Mouse (Mus musculus): ENCODE data around the gene Sfpq.

Gene Sfpq

DNA sequence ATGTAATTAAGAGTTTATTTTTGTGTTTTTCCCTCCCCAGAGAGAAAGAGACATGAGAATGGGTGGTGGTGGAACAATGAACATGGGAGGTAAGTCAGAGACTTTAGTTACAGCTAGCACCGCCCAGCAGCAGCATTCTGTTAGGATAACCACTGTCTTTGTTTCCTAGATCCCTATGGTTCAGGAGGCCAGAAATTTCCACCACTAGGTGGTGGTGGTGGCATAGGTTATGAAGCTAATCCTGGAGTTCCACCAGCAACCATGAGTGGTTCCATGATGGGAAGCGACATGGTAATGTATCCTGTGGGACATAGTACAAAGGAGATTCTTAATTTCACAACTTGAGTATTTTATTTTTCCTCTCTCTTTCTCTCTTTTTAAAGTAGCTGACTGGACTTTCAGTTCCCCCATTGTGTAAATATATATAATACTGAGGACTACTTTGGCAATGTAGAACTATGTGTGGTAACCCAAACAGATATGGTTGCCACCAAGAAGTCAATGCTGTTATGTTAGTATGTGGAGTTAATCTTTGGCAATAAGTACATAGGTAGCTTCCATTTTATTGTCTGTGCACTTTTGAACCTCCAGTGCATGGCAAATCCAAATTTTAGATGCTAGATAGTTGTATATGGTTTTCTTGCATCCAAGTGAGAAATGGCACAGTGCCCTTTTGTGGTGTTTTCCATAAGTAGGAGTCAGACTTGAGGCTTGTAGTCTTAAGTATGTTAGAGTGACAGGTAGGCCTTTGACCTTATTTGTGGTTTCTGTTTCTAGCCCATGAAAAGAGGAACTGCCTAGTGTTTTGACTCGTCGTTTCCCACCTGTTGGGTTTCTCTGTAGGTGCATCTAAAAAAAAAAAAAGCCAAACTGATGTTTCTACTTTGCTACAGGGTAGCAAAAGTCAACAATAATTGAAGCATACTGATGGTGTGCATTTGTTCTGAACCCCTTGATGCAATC lies 6.4 kb downstream of the Sfpq start:
- no peak for DNase-seq

DNA sequence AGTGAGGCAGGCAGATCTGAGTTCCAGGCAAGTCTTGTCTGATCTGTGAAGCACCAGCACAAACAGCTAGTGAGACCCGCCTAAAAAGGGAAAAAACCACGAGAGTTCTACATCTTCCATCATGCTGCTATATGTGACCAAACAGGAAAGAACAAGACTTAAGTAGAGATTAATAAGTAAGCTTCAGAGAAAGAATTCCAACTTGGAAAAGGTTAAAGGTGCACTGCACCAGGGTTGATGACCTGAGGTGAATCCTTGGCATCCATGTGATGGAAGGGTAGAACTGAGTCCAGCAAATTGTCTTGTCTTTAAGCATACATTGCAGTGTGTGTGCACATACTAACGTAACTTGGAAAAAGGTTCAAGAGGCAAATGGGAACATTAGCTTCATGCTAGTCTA lies 16.0 kb downstream of the Sfpq start:
- no peak for DNase-seq

DNA sequence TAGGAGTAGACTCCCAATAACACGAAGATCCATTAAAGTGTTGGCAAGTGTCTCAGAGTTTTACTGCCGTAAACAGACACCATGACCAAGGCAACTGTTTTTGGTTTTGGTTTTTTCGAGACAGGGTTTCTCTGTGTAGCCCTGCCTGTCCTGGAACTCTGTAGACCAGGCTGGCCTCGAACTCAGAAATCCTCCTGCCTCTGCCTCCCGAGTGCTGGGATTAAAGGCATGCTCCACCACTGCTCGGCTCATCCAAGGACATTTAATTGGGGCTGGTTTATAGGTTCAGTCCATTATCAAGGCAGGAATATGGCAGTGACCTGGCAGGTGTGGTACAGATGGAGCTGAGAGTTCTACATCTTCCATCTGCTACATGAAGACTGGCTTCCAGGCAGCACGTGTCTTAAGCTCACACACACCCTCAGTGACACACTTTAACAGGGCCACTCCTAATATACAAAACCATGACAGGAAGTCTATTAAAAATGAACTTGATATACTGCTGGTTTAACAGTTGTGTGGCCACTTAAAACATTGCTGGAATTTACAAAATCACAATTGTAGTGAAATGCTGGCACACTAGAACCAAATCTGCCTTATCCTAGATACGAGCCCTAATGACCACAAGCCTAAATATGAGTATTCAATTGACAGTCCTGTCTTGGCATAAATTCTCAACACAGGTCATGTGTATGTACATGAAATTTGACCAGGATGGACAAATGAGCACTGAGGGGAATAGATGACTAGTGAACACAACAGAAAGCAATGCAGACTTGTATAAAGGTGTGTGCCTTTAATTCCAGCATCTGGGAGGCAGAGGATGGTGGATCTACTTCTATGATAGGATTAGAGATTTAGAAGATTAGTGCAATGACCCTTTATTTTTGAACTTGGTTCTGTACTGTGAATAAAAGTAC lies 17.0 kb downstream of the Sfpq start:
- no peak for DNase-seq

DNA sequence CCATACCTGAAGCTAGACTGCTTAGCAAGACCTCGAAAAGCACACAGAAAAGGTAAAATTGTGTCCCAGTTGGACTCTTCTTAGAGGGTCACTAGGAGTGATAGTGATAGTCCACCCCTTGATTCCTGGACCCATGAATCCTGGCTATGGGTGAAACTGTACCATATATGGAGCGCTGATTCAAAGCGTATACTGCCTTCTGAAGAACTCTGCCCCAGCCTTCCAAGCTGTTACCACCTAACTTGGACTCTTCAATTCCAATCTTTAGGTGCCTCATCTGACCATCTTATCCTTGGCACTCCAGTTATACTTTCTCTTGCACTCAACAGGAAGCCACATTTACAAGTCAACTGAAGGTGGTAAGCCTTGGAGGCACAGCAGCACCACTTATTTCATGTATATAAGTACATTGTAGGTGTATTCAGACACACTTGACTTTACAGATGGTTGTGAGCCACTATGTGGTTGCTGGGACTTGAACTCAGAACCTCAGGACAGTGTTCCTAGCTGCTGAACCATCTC lies 17.8 kb downstream of the Sfpq start:
- DNase-seq, result no peak

DNA sequence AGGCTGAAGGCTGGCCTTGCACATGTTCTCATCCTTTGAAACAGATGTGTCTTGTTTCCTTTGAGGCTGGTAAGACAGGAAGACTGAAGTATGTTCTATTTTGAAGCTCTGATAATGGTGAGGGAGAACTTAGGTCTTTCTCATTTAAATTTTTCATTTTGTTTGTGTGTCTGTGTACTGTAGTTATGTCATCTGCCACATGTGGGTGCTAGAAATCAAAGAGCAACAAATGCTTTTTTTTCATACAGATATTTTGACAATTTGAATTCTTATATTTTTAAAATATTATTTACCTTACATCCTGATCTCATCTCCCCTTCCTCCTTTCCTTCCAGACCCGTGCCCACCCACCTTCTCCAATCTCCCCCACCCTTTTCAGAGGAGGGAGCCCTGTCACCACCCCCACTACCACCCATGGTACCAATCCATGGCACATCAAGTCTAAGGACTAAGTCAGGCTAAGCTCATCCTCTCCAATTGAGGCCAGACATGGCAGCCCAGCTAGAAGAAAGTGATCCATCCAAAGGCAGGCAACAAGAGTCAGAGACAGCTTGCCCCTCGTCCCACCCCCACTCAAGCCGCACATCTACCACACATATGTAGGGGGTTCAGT lies 18.9 kb downstream of the Sfpq start:
- no peak for DNase-seq

DNA sequence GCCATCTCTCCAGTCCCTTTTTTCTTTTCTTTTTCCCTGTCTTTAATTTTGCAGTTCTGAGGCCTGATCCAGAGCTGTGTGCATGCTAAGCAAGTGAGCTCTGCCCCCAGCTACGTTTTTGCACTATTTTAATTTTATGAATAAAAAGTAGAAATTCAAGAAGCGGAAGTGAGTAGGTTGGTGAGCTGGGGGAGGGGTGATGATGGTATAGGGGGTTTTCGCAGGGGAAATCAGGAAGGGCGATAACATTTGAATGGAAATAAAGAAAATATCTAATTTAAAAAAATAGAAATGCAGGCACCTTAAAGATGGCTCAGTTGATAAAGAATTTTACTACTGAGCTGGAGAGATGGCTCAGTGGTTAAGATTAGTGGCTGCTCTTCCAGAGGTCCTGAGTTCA lies 22.4 kb downstream of the Sfpq start:
- DNase-seq, result no peak

DNA sequence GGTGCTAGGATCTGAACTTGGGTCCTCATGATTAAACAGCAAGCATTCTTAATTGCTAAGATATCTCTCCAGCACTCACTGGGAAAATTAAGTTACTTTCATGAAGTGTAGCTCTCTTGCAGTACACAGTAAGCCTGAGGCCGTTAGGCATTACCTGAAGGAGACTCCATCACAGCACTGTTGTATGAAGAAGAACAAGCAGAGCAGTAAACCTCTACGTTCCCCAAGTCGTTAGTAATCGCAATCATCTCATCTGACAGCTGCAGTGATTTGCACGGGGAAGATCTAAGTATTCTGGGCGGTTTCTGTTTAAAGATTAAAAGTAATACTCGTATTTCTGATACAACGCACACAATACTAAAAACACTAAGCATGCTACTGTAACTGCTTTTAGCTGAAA lies 30.0 kb downstream of the Sfpq start:
- no peak for DNase-seq

DNA sequence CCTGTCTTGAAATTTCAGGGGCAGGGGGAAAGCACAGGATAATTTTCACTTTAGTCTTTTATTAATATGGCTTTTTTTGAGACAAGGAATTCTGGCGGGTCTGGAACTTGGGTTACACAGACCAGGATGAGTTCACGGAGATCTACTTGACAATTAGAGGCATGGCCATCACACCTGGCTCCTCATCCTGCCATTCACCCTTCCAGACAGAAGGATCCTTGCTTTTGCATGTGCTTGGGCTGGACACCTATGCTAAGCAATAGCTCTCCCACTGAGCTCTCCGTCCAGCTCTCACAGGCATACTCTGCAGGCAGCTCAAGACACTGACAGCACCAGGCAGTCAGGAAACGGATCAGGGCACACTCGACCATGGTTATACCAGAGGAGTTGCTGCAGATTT lies 31.9 kb downstream of the Sfpq start:
- no peak for DNase-seq

DNA sequence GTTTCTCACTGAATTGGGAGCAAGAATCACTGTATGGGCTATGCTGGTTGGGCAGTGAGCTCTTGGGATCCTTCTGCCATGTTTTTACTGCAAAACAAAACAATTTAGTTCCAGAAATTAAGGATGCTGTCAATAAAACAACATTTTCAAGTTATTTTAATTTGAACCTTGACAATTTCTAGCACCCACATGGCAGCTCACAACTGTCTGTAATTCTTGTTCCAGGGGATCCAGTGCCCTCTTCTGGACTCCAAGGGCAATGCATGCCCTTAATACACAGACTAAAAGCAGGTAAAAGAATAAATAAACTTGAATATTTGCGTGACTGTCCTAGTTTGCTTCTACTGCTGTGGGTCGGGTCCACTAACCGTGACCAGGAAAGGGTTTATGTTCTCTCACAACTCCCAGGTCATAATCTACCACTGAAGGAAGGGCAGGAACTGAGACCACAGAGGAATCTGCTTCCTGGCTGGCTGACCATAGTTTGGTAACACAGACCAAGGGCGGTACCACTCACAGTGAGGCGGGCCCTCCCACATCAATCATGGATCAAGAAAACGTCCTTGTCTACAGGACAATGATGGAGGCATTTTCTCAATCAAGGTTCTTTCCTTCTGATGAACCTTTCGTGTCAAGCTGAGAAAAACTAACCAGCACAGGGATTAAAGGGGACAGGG lies 33.5 kb downstream of the Sfpq start:
- no peak for DNase-seq

DNA sequence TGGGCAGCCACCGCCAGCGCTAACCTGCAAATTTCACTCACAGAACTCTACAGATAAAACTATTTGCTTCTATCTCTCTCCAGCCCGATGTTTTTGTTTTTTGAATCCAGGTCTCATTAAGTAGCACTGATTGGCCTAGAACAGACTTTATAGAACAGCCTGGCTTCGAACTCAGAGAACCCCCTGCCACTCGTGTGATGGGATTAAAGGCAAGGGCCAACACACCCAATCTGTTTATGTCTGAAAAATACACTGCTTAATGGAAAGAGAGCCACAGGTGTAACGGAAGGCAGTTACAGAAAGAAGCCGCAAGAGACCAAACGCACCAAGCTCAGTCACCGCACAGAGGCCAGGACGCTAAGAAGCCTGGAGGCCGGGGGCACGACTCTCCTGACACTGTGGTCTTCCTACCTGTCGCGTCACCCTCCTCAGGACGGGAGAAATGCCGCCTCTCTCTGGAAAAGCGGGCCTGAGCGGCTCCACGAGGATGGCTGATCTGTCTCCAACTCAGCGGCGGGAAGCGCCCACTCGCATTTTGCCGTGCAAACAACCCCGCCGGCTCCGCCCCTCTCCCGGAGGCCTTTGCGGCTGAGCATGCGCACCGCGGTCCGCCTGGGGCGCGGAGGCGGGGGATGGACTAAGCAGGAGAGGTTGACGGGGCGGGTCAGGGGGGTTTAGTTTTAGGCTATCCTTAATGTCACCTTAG lies 39.6 kb downstream of the Sfpq start, which contains the start of gene Zmym1:
Zmym1 (minus strand) TSS at position 568 of the 706 bp plus-strand sequence.
- DNase-seq, result peak; percentile 85

DNA sequence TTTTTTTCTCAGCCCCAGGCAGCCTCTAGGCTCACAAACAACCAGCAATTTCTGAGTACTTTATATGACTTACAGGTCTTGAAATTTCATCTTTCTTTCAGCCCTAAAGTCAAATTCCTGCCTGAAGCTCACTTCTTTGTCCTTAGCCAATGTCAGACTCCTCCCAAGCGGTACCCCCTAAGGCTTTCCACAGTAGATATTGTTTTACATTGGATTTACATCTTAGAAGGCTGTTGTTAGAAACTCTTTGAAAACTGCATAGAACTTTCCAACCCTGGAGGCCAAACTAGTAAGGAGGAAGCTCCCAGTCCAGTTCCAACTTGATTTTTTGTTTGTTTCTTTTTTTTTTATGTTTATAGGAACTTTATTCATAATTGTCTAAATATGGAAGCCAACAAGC lies 42.9 kb downstream of the Sfpq start:
- no peak for DNase-seq

DNA sequence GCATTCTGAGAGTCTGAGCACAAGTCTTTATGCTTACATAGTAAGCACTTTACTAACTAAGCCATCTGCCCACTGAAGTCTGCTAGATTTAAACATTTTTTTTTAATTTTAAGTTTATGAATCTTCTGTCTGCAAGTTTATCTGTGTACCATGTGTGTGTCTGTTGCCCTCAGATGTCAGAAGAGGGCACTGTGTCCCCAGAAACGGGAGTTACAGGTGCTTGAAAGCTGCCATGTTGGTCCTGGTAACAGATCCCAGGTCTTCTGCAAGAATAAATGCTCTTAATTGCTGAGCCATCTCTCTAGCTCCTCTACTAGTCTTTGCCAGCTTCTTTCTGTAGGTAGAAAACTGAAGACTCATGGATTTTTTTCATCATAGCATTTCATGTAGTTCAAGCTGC lies 53.8 kb downstream of the Sfpq start:
- DNase-seq, result no peak

DNA sequence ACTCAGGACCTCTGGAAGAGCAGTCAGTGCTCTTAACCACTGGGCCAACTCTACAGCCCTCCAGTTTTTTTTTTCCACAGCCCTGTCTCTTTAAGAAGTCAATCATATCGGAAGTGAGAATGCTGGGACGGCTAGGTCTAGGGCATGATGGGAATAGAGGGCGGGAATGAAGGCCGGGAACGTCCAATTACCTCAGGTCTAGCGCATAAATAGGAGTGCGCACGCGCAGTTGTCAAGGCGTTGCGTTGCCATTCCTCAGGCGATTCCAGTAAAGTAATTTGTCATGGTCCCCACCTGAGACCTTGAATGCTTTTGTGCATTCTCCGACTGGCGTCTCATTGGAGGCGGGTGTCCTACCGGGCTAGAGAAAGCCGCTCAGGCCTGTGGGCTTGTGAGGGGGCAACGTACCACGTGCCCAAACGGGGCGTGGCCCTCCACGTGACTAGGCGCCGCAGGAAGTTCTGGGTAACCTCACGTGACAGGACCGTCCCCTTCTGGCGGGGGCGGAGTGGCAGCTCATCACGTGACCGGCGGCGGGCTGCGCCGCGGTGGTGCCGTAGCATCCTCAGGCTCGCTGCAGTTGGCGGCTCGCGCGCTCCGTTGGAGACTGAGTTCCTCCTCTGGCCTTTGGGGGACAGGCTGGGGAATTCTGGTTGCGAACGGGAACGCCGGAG lies 55.9 kb downstream of the Sfpq start, which contains the start of gene Zmym6:
Zmym6 (plus strand) TSS at position 509 of the 674 bp plus-strand sequence.
- DNase-seq, result peak; percentile 97

DNA sequence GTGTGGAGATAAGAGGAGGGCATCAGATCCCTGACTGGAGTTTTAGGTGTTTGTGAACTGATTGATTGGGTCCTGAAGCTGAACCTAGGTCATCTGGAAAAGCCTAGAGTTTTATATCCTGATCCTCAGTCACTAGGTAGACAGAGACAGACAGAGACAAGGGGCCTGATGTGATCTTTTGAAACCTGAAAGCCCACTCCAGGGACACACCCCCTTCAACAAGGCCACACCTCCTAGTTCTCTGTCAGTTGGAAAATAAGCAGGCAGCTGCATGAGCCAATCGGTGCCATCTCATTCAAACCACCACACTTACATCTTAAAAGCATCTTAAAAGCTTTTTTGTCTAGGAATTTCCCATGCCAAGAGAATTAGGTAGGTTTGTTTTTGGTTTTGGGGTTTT lies 59.7 kb downstream of the Sfpq start:
- no peak for DNase-seq

DNA sequence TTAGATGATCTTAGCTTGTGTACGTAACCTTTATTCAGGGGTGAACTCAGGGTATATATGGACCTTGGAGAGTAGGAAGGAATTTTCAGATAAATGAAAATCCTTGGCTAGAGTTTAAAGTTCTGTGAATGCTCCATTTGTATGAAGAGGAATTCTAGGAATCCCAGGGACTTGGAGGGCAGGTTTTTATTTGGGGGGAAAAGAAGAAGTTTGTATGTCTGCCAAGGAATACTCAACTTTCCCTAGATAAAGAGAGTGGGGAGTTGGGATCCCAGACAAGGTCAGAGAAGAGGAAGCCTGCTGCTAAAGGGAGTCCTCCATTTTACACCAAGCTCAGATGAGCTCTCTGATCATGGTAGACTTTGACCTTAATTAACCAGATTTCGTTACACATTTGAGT lies 62.0 kb downstream of the Sfpq start:
- no peak for DNase-seq

DNA sequence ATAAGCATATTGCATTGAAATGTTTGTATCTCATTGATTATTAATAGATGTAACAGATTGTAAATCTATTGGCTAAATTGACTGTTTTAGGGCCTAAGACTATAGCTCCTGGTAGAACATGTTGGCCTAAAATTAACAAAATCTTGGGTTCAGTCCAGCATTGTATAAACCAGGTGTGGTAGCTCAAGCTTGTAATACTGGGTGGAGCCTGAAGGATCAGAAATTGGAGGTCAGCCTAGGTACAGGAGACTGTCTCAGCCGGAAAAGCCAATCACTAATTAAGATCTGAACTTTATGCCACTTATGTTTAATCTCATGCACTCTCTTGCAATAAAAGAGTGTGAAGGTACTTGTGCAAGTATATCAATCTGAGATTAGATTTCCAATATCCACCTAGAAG lies 64.6 kb downstream of the Sfpq start:
- DNase-seq, result no peak
